Mouse (Mus musculus): ENCODE measurements around the gene Ndufb11. TPM values are rescaled to one million over a fixed set of nuclear protein-coding genes. Genes with fewer than 3 reads are reported as not detected.
A peak's percentile ranks its signal among the peaks of the same experiment; 100 is the strongest.

The Ndufb11 gene
- polyA plus RNA-seq (2014; fragmentation: Nextera tagmentation; extraction: Ambion mirVana): 476 and 493 TPM in 2 replicates

DNA sequence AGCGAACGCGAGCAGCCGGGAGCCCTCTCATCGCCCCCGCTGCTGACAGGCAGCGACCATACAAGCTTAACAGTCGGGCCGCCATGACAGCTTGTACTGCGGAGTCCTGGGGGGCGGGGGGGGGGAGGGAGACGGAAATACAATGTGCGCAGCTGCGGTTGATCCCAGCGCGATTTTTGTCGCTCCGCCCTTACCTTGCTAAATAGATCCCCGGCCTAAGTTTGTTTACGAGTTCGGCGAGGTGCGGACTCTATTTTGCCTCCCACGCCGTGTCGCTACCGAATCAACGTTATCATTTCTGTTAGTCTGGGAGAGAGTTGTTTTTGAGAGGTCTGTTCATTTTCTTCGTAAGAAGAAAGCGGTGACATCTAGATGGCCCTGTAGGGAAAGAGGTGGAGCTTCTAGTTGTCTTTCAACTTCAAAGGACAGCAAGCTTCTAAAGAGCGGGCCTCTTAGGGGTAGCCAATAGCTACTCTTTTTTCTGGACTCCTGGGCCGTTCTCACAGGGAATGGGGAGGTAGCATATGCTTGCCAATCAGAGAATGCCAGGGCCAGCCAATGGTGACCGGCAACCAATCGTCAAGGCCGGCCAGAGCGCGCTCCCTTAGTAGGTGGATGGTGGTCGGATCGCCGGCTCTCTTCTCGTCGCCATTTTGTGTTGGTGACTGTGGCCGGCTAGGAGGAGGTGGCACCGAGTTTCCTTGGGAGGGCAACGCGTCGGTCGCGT is at the start of gene Ndufb11, which contains the start of gene Rbm10:
Gene Ndufb11 (minus strand): TSS at position 444 of the 727 bp plus-strand sequence.
Gene Rbm10 (plus strand): TSS at position 328 of the 727 bp plus-strand sequence.
- Histone ChIP-seq H3K9me3 (ENCODE audit: control insufficient read depth, low read length) (no peaks in the 10 kb centered on the region), H3K4me3 (ENCODE audit: control insufficient read depth in 1 of 2, insufficient read depth in 1 of 2, low read depth in 1 of 2, low read length in 2 of 2) (peak within 1 kb of the TSS; percentile 53 to 95), H3K27ac (replicated peaks in 1 of 2; ENCODE audit: control insufficient read depth in 1 of 2, insufficient read depth in 1 of 2, low read depth in 2 of 2, low read length in 2 of 2) (peak within 1 kb of the TSS; percentile 89 to 99), H3K9ac (ENCODE audit: low read length) (peak within 1 kb of the TSS; percentile 80), H3K27me3 (ENCODE audit: control insufficient read depth, insufficient read depth, low read length) (no peaks in the 10 kb centered on the region), H3K36me3 (ENCODE audit: control insufficient read depth, insufficient read depth, low read length) (peaks cover 38% of the 10 kb centered on the region), H3K4me1 (ENCODE audit: control insufficient read depth in 2 of 2, insufficient read depth in 2 of 2, low read length in 2 of 2) (peaks cover 0 to 12% of the 10 kb centered on the region in 2 experiments; a peak in 1 of 4 replicates), H3K4me2 (ENCODE audit: low read length) (peak within 1 kb of the TSS; percentile 69)
- peak; percentile 96 for ATAC-seq (ENCODE audit: insufficient number of reproducible peaks, insufficient read depth, low FRiP score, low read depth)
- WGBS: 16% methylated on average over 47 of the region's 49 CpGs

DNA sequence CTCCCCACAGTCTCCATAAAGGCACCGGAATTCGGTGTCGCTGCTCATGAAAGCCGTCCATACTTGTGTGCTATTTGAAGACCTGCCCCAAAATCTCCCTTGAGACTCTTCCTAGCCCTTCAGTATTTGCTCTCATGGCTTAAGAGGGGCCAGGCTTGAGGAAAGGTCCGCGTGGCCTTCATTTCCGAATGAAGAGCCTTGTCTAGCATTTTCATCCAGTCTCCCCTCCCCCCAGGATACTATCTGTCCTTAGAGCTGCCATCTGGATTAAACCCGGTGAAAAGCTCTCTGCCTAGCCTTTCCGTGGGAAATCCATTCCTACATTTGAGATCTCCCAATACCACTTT is 46.0 kb upstream of the Ndufb11 start:
- H3K4me1 ChIP-seq (ENCODE audit: control insufficient read depth in 2 of 2, insufficient read depth in 2 of 2, low read length in 2 of 2): peaks cover 2 to 13% of the 10 kb centered on the region in 2 experiments
- no peaks in the 10 kb centered on the region for H3K9me3 ChIP-seq (ENCODE audit: control insufficient read depth, low read length)
- no peaks in the 10 kb centered on the region for H3K27me3 ChIP-seq (ENCODE audit: control insufficient read depth, insufficient read depth, low read length)
- H3K36me3 ChIP-seq (ENCODE audit: control insufficient read depth, insufficient read depth, low read length): peaks cover 27% of the 10 kb centered on the region
- 17% methylated on average over 9 of the region's 9 CpGs for WGBS
- peak overlapping the region; percentile 67 to 68 for H3K4me3 ChIP-seq (ENCODE audit: control insufficient read depth in 1 of 2, insufficient read depth in 1 of 2, low read depth in 1 of 2, low read length in 2 of 2)
- peak overlapping the region; percentile 69 for H3K4me2 ChIP-seq (ENCODE audit: low read length)
- peak overlapping the region; percentile 90 for H3K9ac ChIP-seq (ENCODE audit: low read length)
- peak overlapping the region; percentile 66 to 82 for H3K27ac ChIP-seq (replicated peaks in 1 of 2; ENCODE audit: control insufficient read depth in 1 of 2, insufficient read depth in 1 of 2, low read depth in 2 of 2, low read length in 2 of 2)
- peak; percentile 11; the same call in 1 of the 2 replicates for ATAC-seq (ENCODE audit: insufficient number of reproducible peaks, insufficient read depth, low FRiP score, low read depth)

DNA sequence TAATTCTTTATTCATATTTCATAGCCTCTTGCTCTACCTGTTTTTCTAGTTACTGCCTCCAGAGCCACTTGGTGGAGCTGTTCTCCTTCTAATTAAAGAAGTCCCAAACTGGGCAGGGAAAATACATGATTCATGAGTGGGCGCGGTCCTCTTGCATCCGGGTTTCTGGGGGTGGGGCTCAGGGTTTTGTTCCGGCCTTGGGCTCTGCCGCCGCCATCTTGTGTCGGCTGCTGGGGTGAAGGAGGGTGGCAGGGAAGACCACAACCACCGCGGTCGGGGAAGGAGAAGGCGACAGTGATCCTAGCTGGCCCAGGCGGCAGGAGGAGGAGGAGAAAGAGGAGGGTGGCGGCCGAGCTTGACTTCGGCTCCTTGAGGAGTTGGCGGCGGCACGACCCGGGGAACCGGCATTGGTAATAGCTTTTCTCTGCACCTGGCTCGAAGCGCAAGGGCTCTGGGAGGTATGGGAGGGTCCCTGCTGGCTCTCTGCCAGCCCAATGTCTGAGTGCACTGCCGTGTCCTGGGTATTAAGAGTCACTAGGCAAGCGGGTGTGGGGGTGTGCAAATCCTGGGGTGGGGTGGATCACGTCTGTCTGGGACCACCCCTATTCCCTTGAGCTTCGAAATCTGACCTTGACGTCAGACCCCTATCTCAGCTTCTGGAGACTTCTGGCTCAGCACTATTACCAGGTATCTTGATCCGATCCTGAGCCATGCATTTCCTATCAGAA is 45.5 kb upstream of the Ndufb11 start:
- peaks cover 22% of the 10 kb centered on the region for H3K36me3 ChIP-seq (ENCODE audit: control insufficient read depth, insufficient read depth, low read length)
- peak; percentile 76 for ATAC-seq (ENCODE audit: insufficient number of reproducible peaks, insufficient read depth, low FRiP score, low read depth)
- H3K9me3 ChIP-seq (ENCODE audit: control insufficient read depth, low read length): no peaks in the 10 kb centered on the region
- H3K27ac ChIP-seq (replicated peaks in 1 of 2; ENCODE audit: control insufficient read depth in 1 of 2, insufficient read depth in 1 of 2, low read depth in 2 of 2, low read length in 2 of 2): peak overlapping the region; percentile 66 to 82
- peak overlapping the region; percentile 67 to 68 for H3K4me3 ChIP-seq (ENCODE audit: control insufficient read depth in 1 of 2, insufficient read depth in 1 of 2, low read depth in 1 of 2, low read length in 2 of 2)
- peak overlapping the region; percentile 69 for H3K4me2 ChIP-seq (ENCODE audit: low read length)
- peak overlapping the region; percentile 90 for H3K9ac ChIP-seq (ENCODE audit: low read length)
- WGBS: 19% methylated on average over 28 of the region's 28 CpGs
- H3K27me3 ChIP-seq (ENCODE audit: control insufficient read depth, insufficient read depth, low read length): no peaks in the 10 kb centered on the region
- H3K4me1 ChIP-seq (ENCODE audit: control insufficient read depth in 2 of 2, insufficient read depth in 2 of 2, low read length in 2 of 2): peaks cover 2 to 13% of the 10 kb centered on the region in 2 experiments

DNA sequence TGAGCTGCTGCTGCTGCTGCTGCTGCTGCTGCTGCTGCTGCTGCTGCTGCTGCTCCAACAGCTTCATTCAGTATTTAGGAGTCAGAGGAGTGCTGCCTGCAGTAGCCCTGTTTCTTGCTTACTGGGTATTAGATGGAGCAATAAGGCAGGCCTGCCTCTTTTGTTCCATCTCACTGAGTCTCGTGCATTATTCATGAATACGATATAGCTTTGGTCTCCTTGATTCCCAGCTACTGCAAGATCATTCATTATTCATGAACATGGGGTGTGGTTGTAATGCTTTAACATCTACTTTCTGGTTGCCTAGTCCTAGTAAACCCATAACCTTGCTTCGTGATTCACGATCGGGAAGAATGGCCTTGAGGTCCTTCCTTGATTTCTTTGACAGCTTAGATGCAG is 44.9 kb upstream of the Ndufb11 start:
- Histone ChIP-seq H3K4me1 (ENCODE audit: control insufficient read depth in 2 of 2, insufficient read depth in 2 of 2, low read length in 2 of 2) (peaks cover 2 to 13% of the 10 kb centered on the region in 2 experiments), H3K27ac (replicated peaks in 1 of 2; ENCODE audit: control insufficient read depth in 1 of 2, insufficient read depth in 1 of 2, low read depth in 2 of 2, low read length in 2 of 2) (no peak overlapping the region), H3K4me3 (ENCODE audit: control insufficient read depth in 1 of 2, insufficient read depth in 1 of 2, low read depth in 1 of 2, low read length in 2 of 2) (no peak overlapping the region), H3K4me2 (ENCODE audit: low read length) (no peak overlapping the region), H3K9me3 (ENCODE audit: control insufficient read depth, low read length) (no peaks in the 10 kb centered on the region), H3K27me3 (ENCODE audit: control insufficient read depth, insufficient read depth, low read length) (no peaks in the 10 kb centered on the region), H3K36me3 (ENCODE audit: control insufficient read depth, insufficient read depth, low read length) (peaks cover 17% of the 10 kb centered on the region), H3K9ac (ENCODE audit: low read length) (no peak overlapping the region)
- no peak for ATAC-seq (ENCODE audit: insufficient number of reproducible peaks, insufficient read depth, low FRiP score, low read depth)
- 25% methylated on average over 5 of the region's 5 CpGs for WGBS

DNA sequence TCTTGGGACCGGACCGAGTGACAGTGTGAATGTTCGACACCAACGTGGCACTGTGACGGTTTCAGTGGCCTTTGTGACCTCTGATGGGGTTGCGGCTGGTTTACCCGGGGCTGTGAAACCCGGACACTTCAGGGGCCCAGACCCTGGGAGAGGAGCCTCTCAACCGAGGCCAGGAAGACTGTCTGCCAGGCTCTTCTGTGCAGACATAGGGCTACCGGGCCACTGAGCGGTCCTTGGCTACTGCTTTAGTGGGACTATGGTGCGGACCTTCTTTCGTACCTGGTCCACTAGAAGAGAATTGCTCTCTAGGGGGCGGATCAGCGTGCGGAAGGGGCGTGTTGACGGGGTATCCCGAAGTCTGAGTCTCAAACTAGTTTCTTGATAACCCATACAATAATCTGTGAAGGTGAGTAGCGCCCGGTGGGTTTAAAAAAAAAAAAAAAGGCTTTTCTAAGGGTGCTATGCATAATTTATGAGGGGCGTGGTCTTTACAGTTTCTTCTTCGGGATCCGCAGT is 41.5 kb upstream of the Ndufb11 start:
- Histone ChIP-seq H3K9ac (ENCODE audit: low read length) (peak overlapping the region; percentile 68), H3K4me3 (ENCODE audit: control insufficient read depth in 1 of 2, insufficient read depth in 1 of 2, low read depth in 1 of 2, low read length in 2 of 2) (peak overlapping the region; percentile 50 to 62), H3K36me3 (ENCODE audit: control insufficient read depth, insufficient read depth, low read length) (no peaks in the 10 kb centered on the region), H3K4me2 (ENCODE audit: low read length) (peak overlapping the region; percentile 77), H3K27ac (replicated peaks in 1 of 2; ENCODE audit: control insufficient read depth in 1 of 2, insufficient read depth in 1 of 2, low read depth in 2 of 2, low read length in 2 of 2) (peak overlapping the region in 1 of 2 experiments; percentile 67; a peak in 2 of 4 replicates), H3K27me3 (ENCODE audit: control insufficient read depth, insufficient read depth, low read length) (no peaks in the 10 kb centered on the region), H3K9me3 (ENCODE audit: control insufficient read depth, low read length) (no peaks in the 10 kb centered on the region), H3K4me1 (ENCODE audit: control insufficient read depth in 2 of 2, insufficient read depth in 2 of 2, low read length in 2 of 2) (no peaks in the 10 kb centered on the region)
- 0 out of 2 replicates have a peak, but pooled peaks have one; percentile 33 for ATAC-seq (ENCODE audit: insufficient number of reproducible peaks, insufficient read depth, low FRiP score, low read depth)
- WGBS: 20% methylated on average over 24 of the region's 24 CpGs

DNA sequence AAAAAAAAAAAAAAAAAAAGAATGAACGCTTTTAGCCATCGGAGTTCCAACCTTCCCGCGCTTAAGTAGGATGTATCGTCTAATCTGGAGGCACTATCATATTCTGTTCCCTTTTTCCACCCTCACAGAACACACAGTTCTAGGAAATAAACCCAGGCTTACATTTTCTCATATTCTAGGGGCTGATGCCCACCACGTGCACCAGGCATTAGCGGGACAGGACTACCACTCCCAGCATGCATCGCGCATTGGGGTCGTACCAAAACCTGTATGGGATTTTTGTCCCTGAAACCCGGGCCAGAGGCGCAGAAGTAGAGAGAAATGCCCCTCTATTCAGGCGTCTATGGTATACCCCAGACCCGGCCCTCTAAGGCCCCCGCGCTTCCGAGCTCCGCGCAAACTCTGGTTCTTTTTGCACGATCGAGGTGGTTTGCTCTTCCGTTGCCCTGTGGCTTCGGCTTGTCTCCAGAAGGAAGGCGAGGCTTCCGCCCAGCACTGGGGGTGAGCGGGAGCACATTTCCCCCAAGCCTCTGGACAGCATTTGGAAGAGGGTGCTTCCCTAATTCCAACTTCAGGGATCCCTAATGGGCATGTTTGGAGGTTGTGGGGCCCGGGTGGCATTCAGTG is 40.7 kb upstream of the Ndufb11 start, which contains the start of gene Uba1:
Gene Uba1 (plus strand): TSS at position 301 of the 627 bp plus-strand sequence.
- Histone ChIP-seq H3K4me3 (ENCODE audit: control insufficient read depth in 1 of 2, insufficient read depth in 1 of 2, low read depth in 1 of 2, low read length in 2 of 2) (peak within 1 kb of the TSS; percentile 50 to 62), H3K9ac (ENCODE audit: low read length) (peak within 1 kb of the TSS; percentile 68), H3K4me2 (ENCODE audit: low read length) (peak within 1 kb of the TSS; percentile 77), H3K36me3 (ENCODE audit: control insufficient read depth, insufficient read depth, low read length) (no peaks in the 10 kb centered on the region), H3K9me3 (ENCODE audit: control insufficient read depth, low read length) (no peaks in the 10 kb centered on the region), H3K27ac (replicated peaks in 1 of 2; ENCODE audit: control insufficient read depth in 1 of 2, insufficient read depth in 1 of 2, low read depth in 2 of 2, low read length in 2 of 2) (peak within 1 kb of the TSS in 1 of 2 experiments; percentile 67; a peak in 2 of 4 replicates), H3K27me3 (ENCODE audit: control insufficient read depth, insufficient read depth, low read length) (no peaks in the 10 kb centered on the region), H3K4me1 (ENCODE audit: control insufficient read depth in 2 of 2, insufficient read depth in 2 of 2, low read length in 2 of 2) (no peaks in the 10 kb centered on the region)
- peak; percentile 83 for ATAC-seq (ENCODE audit: insufficient number of reproducible peaks, insufficient read depth, low FRiP score, low read depth)
- 19% methylated on average over 27 of the region's 27 CpGs for WGBS

DNA sequence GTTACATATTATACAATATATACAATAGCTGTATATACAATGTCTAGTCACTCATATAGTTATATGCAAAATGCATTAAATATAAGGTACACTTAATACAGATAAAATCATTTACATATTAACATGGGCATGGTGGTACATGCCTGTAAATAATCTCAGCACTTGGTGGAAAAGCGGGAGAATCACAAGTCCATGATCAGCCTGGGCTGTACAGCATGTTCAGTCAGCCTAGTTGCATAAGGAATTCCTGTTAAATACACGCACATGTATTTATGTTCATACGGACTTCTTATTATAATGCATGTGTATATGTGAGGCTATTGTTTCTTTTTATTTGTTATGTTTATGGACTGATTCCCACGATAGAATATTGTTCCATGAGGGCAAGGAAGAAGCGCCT is 40.2 kb upstream of the Ndufb11 start:
- Histone ChIP-seq H3K9me3 (ENCODE audit: control insufficient read depth, low read length) (no peaks in the 10 kb centered on the region), H3K4me2 (ENCODE audit: low read length) (peak overlapping the region; percentile 77), H3K27me3 (ENCODE audit: control insufficient read depth, insufficient read depth, low read length) (no peaks in the 10 kb centered on the region), H3K27ac (replicated peaks in 1 of 2; ENCODE audit: control insufficient read depth in 1 of 2, insufficient read depth in 1 of 2, low read depth in 2 of 2, low read length in 2 of 2) (no peak overlapping the region), H3K9ac (ENCODE audit: low read length) (no peak overlapping the region), H3K4me1 (ENCODE audit: control insufficient read depth in 2 of 2, insufficient read depth in 2 of 2, low read length in 2 of 2) (no peaks in the 10 kb centered on the region), H3K36me3 (ENCODE audit: control insufficient read depth, insufficient read depth, low read length) (no peaks in the 10 kb centered on the region), H3K4me3 (ENCODE audit: control insufficient read depth in 1 of 2, insufficient read depth in 1 of 2, low read depth in 1 of 2, low read length in 2 of 2) (peak overlapping the region in 1 of 2 experiments; percentile 50; a peak in 2 of 4 replicates)
- 31% methylated on average over 5 of the region's 5 CpGs for WGBS
- no peak for ATAC-seq (ENCODE audit: insufficient number of reproducible peaks, insufficient read depth, low FRiP score, low read depth)
